Mouse (Mus musculus) E14TG2a.4 (cell line): Measurements from ENCODE around the gene Zfp827.

ENCODE experiments used
- H3K27me3 ChIP-seq: 2 replicates; pipeline ENCODE4 v1.6.1; 2014; ENCODE audit warnings: low read length, control low read depth; ENCODE audit not compliant: insufficient read depth
- H3K36me3 ChIP-seq: 2 replicates; pipeline ENCODE4 v1.6.1; 2014; ENCODE audit warnings: low read length, control low read depth; ENCODE audit not compliant: insufficient read depth
- H3K4me1 ChIP-seq: replicated peaks from 2 replicates; pipeline ENCODE4 v1.6.1; 2014; ENCODE audit warnings: low read depth, low read length, control low read depth
- H3K4me3 ChIP-seq: replicated peaks from 2 replicates; pipeline ENCODE4 v1.5.1; 2014; ENCODE audit warnings: mild to moderate bottlenecking, low read length
- H3K9me3 ChIP-seq: 2 replicates; pipeline ENCODE4 v1.6.1; 2014; ENCODE audit warnings: low read length, control low read depth
- CTCF ChIP-seq: conservative IDR thresholded peaks from 2 replicates; pipeline ENCODE4 v1.5.1; 2014; ENCODE audit warnings: low read length
- NANOG ChIP-seq: IDR thresholded peaks from 2 replicates; pipeline ENCODE4 v1.6.1; 2014; ENCODE audit warnings: borderline replicate concordance, low read length, mixed read lengths
- POU5F1 ChIP-seq: IDR thresholded peaks from 2 replicates; pipeline ENCODE4 v1.6.1; 2014; ENCODE audit warnings: low read length, borderline replicate concordance

Zfp827 gene

GRCm38 (mm10) chr8:79029396-79030325 lies 1.4 kb downstream of the Zfp827 start:
- Histone ChIP-seq H3K4me1 (peaks cover 61% of the 10 kb centered on the region), H3K36me3 (peaks cover 3% of the 10 kb centered on the region; the same call in 1 of the 2 replicates), H3K9me3 (no peaks in the 10 kb centered on the region), H3K4me3 (peak overlapping the region; percentile 89), H3K27me3 (no peaks in the 10 kb centered on the region)
- TF ChIP-seq POU5F1 = no peak
- TF ChIP-seq CTCF = no peak
- TF ChIP-seq NANOG = no peak

GRCm38 (mm10) chr8:79030326-79031265 lies 2.4 kb downstream of the Zfp827 start:
- H3K9me3 ChIP-seq = no peaks in the 10 kb centered on the region
- no peaks in the 10 kb centered on the region for H3K27me3 ChIP-seq
- peak overlapping the region; percentile 89 for H3K4me3 ChIP-seq
- TF ChIP-seq POU5F1 (no peak), NANOG (no peak), CTCF (no peak)
- peaks cover 4% of the 10 kb centered on the region; the same call in 1 of the 2 replicates for H3K36me3 ChIP-seq
- peaks cover 53% of the 10 kb centered on the region for H3K4me1 ChIP-seq

GRCm38 (mm10) chr8:79037532-79037931 lies 9.3 kb downstream of the Zfp827 start:
- Histone ChIP-seq H3K4me1 (peaks cover 31% of the 10 kb centered on the region), H3K9me3 (no peaks in the 10 kb centered on the region), H3K4me3 (no peak overlapping the region), H3K27me3 (no peaks in the 10 kb centered on the region), H3K36me3 (peaks cover 22% of the 10 kb centered on the region)
- TF ChIP-seq NANOG (no peak), CTCF (no peak), POU5F1 (no peak)

GRCm38 (mm10) chr8:79037991-79038390 lies 9.8 kb downstream of the Zfp827 start:
- TF ChIP-seq CTCF (no peak), POU5F1 (no peak), NANOG (no peak)
- Histone ChIP-seq H3K4me3 (no peak overlapping the region), H3K27me3 (no peaks in the 10 kb centered on the region), H3K36me3 (peaks cover 22% of the 10 kb centered on the region), H3K9me3 (no peaks in the 10 kb centered on the region), H3K4me1 (peaks cover 27% of the 10 kb centered on the region)

GRCm38 (mm10) chr8:79041429-79041828 lies 13.2 kb downstream of the Zfp827 start:
- Histone ChIP-seq H3K36me3 (peaks cover 18% of the 10 kb centered on the region), H3K9me3 (no peaks in the 10 kb centered on the region), H3K27me3 (no peaks in the 10 kb centered on the region), H3K4me3 (no peak overlapping the region), H3K4me1 (peaks cover 28% of the 10 kb centered on the region)
- no peak for TF ChIP-seq NANOG
- TF ChIP-seq CTCF = no peak
- TF ChIP-seq POU5F1 = no peak

GRCm38 (mm10) chr8:79042252-79042651 lies 14.0 kb downstream of the Zfp827 start:
- Histone ChIP-seq H3K4me1 (peaks cover 27% of the 10 kb centered on the region), H3K9me3 (no peaks in the 10 kb centered on the region), H3K36me3 (peaks cover 18% of the 10 kb centered on the region), H3K4me3 (no peak overlapping the region), H3K27me3 (no peaks in the 10 kb centered on the region)
- no peak for TF ChIP-seq POU5F1
- no peak for TF ChIP-seq CTCF

- H3K4me3 ChIP-seq = no peak overlapping the region
- no peaks in the 10 kb centered on the region for H3K27me3 ChIP-seq
- no peak for TF ChIP-seq NANOG
- peaks cover 23% of the 10 kb centered on the region for H3K4me1 ChIP-seq
- H3K36me3 ChIP-seq = peaks cover 11% of the 10 kb centered on the region
- H3K9me3 ChIP-seq = no peaks in the 10 kb centered on the region
Measured at GRCm38 (mm10) chr8:79044673-79045072, 16.4 kb downstream of the Zfp827 start.

- H3K4me1 ChIP-seq = peaks cover 23% of the 10 kb centered on the region
- peaks cover 18% of the 10 kb centered on the region for H3K36me3 ChIP-seq
- no peak overlapping the region for H3K4me3 ChIP-seq
- no peak for TF ChIP-seq NANOG
- TF ChIP-seq CTCF = no peak
- no peak for TF ChIP-seq POU5F1
- H3K27me3 ChIP-seq = no peaks in the 10 kb centered on the region
- no peaks in the 10 kb centered on the region for H3K9me3 ChIP-seq
Measured at GRCm38 (mm10) chr8:79046659-79047058, 18.4 kb downstream of the Zfp827 start.
